Mouse (Mus musculus): ENCODE results near the gene Arid5b. TPM values are rescaled to one million over a fixed set of nuclear protein-coding genes. Genes with fewer than 3 reads are reported as not detected.

The Arid5b gene
- total RNA-seq, 2 experiments from 2014 or later = 3.9 to 7.1 TPM

DNA sequence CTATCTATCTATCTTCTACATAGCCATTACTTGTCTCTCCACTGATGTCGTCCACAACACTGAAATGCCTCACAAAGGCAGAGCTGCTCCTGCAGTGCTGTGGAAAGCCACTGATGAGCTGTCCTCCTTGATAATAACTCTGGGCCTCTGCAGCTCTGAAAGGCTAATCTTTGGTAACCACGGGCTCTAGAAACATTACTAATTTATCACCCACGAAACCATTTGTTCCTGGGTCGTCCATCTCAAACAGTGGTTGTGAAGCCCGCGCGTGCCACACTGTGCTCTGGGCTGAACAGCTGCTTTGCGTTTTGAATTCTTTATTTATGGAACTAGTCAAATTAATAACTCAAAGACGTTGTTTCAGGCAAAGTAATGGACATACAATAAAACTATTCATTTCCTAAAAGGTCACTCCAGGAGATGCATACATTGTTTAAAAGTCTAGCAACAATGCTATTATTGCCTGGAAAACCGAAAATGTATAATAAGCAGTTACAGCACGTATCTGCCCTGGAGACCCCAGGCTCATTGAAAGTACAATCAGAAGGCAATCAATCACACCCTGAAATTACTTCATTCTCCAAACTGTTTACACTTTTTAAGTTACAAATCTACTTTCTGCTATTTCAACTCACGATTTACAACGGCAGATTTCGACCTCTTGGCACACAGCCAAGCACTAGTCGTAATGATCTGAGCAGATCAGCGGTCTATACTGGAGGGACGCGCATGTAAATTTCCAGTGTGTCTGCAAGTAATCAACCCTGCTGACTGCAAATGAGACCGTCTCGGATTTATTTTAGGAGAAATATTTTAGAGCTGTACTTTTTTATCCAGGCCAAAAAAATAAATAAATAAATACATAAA is 70.5 kb downstream of the Arid5b start:
- ATAC-seq (replicated peaks; ENCODE audit: low FRiP score, poor library complexity, severe bottlenecking) = no peak

DNA sequence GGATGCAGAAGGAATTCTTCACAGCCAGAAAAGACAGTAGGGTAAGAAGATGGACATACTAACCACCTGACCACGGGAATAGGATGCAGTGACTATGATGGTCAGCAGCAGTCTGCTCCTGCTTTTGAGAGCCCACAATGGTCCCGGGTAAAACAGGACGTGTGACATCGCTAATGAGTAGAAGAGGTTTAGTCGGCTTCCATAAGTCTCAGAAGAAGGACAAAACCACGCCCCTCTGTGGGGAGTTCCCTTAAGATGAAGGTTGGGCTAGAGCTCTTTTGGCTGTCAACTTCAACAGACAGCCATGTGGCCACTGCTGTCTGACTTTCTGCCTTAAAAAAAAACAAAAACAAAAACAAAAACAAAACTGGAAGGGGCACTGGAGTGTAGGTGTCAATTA is 74.1 kb downstream of the Arid5b start:
- no peak for ATAC-seq (replicated peaks; ENCODE audit: low FRiP score, poor library complexity, severe bottlenecking)

DNA sequence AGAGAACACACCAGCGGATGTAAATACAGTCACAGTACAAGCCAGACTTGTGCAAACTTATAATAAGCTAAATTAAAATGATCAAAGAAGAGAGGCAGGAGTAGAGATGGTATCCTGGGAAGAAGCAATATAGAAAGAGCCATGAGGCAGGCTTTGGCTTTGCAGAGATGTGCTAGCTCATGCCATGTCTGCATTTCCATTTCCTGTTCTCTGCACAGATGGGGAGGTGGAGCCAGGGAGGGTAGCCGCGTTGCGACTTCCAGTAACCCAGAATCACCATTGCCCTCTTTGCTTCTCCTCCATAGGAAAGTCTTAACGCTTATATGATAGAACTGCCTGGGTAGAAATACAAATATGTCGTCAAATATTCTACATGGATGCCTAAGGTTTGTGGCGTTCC is 74.7 kb downstream of the Arid5b start:
- ATAC-seq (replicated peaks; ENCODE audit: low FRiP score, poor library complexity, severe bottlenecking) = no peak

DNA sequence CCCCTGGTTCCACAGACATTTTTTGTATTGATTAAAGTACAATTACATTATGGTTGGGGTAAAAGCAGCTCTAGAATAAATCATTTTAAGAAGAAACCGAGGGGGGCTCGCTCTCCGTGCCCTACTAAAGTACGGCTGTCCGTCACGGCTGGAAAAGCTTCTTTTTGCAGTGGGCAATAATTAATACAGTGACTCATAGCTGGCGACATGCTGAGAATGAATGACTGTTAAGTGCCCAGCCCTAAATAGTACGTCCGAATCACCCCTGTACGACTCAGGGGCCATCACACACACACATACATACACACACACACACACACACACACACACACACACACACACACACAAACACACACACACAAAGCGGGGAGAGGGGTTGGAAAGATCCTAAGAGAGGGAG is 75.2 kb downstream of the Arid5b start:
- no peak for ATAC-seq (replicated peaks; ENCODE audit: low FRiP score, poor library complexity, severe bottlenecking)

DNA sequence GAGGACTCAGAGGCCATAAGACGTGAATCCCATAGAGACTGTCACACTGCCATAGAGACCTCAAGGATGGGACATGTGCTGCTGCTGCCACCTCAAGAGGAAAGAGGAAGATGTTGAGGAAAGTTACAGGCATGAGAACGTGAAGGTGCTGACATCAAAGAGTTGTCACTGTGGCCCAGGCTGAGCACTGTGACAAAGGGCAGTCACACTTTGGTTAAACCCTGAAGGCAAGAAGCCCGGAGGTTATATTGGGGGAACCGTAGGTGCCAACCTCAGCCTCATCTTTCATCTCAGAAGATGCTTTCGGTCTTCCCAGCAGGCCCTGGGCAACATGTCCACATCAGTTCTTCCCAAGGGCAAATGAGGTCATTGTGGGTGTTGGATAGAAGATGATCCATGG is 79.1 kb downstream of the Arid5b start:
- no peak for ATAC-seq (replicated peaks; ENCODE audit: low FRiP score, poor library complexity, severe bottlenecking)

DNA sequence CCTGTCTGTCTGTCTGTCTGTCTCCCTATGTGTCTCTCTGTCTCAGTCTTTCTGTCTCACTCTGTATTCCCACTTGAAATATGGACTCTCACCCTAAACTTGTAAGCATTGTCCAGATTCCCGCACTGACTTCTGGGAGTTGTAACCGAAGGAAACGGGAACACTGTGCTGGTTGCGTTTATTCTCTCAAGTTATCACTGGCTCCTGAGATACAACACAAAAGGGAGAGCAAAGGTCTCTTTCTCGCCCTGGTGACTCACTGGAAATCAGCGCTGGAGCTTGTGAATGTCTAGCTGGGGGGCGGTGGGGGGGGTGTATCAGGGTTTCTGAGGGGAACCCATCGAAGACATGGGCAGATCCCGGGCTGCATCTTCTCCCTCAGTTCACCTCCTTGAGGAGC is 82.2 kb downstream of the Arid5b start:
- no peak for ATAC-seq (replicated peaks; ENCODE audit: low FRiP score, poor library complexity, severe bottlenecking)

DNA sequence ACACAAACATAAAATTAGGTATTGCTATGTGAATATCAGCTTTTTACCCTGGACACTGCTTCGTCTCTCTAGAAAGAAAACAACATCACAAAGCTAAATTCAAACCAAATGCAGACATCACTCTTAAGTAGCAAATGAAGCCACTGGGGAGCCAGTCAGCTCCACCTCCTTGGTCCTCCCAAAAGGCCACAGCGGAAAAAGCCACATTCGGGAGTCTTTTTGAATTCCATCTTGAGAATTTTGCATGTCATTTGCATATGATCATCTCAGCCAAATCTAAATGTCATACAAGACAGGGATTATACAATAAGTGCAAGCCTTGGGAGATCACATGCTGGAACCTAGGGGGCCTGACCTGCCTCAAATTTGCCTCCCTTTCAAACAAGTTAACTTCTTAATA is 85.0 kb downstream of the Arid5b start:
- ATAC-seq (replicated peaks; ENCODE audit: low FRiP score, poor library complexity, severe bottlenecking) = no peak

DNA sequence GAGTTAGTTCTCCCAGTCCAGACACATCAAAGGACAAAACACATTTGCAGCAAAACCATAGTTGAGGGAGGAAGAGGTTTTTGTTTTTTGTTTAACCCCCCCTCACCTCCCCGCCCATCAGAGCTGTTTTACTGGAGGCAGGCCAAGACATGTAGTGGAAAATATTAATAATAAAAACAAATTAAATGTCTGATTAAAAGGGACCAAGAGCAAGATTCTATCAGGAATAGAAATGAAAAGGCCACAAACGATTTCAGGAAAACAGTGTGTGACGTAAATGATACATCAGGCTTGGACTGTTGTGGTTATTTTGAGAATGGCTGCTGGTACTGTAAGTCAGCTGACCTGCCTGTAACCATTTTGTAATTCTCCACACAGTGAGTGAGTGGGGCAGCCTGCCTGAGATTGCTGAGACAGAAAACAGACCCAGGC is 85.7 kb downstream of the Arid5b start:
- ATAC-seq (replicated peaks; ENCODE audit: low FRiP score, poor library complexity, severe bottlenecking) = no peak

DNA sequence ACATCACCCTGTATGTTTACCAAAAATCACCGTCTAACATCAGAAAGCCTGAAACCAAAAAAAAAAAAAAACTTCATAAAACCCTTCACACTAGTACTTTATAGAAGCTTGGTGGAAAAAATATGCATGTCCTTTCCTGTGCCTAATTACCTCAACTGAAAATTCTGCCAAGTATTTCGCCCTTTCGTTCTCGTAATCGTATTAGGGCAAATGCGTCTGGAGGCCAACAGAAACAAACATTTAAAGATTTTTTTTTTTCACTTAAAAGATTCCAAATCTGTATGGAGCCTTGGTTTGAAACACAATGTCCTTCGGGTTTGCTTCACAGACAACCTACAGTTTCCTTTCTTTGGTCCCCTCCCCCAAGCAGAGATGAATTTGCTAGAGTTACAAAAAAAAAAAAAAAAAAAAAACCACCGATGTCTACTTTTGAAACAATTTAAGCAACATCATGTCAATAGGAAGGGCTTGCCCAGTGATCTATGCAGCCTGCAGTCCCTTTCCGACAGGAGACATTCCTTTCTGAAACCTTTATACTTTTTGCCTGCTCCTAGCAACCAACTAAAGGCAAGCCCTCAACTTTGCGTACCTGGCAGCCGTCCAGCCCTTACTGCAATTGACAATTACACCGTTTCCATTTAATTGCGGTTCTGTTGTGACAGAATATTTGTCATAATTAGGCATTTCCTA is 86.7 kb downstream of the Arid5b start:
- no peak for ATAC-seq (replicated peaks; ENCODE audit: low FRiP score, poor library complexity, severe bottlenecking)

DNA sequence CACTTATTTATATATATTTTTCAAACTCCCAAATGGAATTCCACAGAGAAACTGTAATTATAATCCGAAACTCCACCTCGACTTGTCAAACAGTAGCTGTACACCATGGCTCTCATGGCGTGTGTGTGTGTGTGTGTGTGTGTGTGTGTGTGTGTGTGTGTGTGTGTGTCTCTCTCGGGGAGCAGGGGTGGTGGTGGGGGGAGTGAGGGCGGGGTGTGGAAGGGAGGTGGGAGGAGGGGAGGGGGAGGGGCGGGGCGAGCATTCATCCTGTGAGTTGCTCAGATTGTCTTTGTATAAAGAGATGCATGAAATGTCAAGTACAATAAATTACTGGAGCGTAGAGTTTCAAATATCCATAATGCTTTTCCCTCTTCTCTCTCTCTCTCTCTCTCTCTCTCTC is 87.4 kb downstream of the Arid5b start:
- no peak for ATAC-seq (replicated peaks; ENCODE audit: low FRiP score, poor library complexity, severe bottlenecking)

DNA sequence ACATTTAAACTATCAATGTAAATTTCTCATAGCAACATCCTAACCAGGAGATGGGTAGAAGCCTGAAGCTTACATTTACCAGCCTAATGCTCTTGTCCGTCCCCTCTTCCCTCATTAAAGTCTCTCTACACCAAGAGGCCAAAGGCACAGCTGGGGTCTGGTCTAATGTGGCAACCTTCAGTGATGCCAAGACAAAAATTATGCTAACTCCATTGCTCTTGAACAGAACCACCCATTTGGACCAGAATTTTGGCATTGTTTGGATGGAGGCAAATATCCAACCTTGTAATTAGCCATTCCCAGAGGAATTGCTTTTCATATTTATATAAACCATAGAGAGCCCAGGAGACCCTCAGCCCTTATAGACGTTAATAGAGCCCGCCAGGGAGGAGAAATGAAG is 88.7 kb downstream of the Arid5b start:
- ATAC-seq (replicated peaks; ENCODE audit: low FRiP score, poor library complexity, severe bottlenecking) = no peak

DNA sequence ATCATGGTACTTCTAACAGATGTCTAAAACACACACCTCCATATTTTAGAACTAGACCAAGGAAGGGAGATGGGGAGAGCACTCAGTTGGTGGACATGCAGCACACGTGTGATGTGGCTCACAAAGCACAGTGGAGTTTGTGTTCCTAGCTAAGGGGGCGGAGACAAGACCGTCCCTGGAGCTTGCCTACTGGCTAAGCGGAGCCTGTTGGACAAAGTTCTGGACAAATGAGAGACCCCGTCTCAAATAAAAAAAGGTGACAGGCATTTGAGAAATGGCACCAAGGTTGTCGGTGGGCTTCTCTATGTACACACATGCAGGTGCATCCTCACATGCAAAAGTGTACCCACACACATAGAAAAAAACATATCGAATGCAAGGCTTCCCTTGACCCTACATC is 95.4 kb downstream of the Arid5b start:
- ATAC-seq (replicated peaks; ENCODE audit: low FRiP score, poor library complexity, severe bottlenecking) = no peak

DNA sequence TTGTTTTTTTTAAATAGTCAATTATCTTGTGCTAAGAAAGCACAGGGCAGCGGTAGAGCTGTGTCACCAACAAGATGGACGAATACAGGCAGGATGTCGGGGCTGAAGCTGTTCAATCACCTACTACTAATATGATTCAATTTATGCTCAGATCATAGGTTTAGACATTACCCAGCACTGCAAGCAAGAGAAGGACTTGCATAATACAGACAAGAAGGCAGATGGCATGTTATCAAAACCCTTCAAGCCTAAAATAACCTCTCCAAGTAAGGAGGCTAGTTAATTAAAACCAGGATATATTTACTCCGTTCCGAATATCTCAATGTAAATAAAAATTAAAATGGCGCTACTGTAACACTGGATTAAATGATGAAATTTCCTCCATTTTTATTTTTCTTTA is 96.3 kb downstream of the Arid5b start:
- ATAC-seq (replicated peaks; ENCODE audit: low FRiP score, poor library complexity, severe bottlenecking) = no peak

DNA sequence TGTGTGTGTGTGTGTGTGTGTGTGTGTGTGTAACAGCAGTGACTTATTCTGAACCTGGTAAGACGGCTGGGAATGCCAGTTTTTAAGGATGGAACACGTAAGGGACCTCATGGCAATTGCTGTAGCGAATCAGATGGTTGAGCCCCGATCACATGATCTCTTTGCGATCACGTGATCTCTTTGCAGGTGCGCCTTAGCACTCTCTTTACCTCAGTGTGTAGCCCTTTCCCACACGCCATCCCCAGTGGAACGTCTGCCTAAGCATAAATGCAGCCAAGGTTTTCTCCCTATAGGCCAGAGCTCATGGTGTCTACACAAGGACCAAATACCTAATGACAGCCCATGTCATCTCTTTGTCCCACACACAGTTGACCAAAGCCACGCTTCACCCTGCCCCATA is 97.4 kb downstream of the Arid5b start:
- no peak for ATAC-seq (replicated peaks; ENCODE audit: low FRiP score, poor library complexity, severe bottlenecking)

DNA sequence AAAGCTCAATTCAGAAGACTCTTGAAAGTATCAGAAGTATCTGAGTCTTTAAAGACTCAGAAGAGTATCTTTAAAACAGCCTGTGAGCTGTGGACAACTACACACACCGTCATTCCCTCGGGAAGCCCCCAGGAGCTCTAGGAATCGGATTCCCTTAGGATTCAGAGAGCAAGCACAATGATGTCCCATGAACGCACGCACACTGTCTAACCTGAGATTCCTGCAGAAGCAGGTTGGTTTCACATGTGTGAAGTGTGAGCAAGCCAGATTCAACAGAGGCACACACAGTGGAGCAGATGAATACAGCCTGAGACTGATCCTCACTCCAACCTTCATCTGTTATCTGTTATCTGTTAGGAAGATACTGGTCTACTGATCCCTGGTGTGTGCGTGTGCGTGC is 97.8 kb downstream of the Arid5b start:
- ATAC-seq (replicated peaks; ENCODE audit: low FRiP score, poor library complexity, severe bottlenecking) = no peak

DNA sequence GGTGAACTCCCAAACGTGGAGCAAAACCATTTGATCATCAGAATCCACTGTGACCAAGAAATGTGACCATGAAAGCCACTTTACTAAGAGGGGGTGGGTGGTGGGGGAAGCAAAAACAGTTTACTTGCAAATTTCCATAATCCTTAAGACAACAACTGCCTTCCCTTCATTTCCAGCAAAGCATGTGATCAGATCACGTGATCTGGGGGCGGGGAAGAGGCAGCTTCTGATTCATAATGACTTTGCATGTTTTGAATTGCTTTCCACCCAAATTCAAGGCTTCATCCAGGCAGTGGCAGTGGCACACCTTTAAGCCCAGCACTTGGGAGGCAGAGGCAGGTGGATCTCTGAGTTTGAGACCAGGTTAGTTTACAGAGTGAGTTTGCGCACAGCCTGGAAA is 98.4 kb downstream of the Arid5b start:
- ATAC-seq (replicated peaks; ENCODE audit: low FRiP score, poor library complexity, severe bottlenecking) = no peak

DNA sequence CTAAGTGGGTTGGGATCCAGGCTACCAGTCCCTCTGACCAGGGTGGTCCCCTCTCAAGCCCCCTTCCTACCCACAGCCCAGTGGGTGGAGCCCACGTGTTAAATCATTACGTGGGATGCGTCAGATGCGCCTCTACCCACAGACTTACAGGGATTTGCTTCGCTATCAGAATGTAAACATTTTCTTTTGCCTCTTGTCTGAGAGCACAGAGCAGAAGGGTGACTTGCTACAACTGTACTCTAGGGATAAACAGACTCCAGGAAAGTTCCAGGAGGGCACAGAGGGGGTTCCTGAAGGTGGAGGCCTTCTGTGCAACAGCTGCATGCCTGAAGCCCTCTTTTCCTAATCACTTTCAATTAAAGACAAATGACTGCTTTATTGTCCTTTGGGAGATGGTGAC is 98.8 kb downstream of the Arid5b start:
- ATAC-seq (replicated peaks; ENCODE audit: low FRiP score, poor library complexity, severe bottlenecking) = no peak

DNA sequence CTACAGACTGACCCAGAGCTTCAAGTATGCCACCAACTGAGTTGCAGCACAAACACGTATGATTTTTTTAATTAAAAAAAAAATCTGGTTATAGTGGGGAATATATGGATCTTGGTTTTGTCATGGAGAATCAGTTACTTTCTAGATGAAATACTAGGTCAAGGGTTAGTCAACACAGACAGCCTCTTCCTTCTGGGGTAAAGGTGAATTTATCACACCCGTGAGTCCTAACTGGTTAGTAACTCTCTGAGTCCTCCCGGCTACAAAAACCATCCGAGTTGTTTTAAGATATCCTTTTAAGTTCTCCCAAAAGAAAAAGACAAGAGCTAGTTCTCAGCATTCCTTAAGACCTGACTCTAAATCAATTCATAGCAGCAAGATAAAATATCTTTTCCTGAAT is 99.2 kb downstream of the Arid5b start:
- no peak for ATAC-seq (replicated peaks; ENCODE audit: low FRiP score, poor library complexity, severe bottlenecking)

DNA sequence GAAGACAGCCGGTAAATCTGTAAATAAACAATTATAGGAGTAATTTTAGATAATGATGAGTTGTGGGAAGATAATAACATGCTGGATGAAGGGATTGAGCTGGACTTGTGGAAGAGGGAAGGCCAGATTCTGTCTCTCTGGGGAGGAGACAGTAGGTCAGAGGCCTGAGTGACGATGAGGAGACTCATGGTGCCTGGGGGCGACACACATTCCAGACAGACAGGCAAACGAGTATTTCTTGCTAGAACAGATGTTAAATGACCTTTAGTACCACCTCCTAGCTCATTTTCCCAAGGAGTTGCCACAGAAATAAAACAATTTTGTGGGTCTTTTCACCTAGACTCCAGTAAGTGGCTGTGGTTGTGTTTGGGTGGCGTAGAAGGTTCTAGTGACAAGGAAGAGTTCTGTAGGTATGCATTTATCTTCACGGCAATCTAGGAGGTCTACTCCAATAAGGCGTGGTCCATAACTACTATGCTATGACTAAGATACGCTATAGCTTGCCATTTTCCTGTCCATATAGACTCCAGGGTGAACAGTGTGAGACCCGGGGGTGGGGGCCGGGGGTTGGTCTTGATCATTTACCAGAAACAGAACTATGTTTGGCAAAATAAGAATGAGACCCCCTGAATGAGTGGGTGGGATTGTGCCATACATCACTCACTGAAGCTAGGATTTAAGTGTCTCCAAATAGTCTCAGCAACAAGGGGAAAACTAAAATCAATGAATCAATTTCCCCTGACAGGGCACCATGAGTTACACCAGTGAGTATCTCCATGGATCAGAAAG is 100.6 kb downstream of the Arid5b start:
- ATAC-seq (replicated peaks; ENCODE audit: low FRiP score, poor library complexity, severe bottlenecking) = no peak

DNA sequence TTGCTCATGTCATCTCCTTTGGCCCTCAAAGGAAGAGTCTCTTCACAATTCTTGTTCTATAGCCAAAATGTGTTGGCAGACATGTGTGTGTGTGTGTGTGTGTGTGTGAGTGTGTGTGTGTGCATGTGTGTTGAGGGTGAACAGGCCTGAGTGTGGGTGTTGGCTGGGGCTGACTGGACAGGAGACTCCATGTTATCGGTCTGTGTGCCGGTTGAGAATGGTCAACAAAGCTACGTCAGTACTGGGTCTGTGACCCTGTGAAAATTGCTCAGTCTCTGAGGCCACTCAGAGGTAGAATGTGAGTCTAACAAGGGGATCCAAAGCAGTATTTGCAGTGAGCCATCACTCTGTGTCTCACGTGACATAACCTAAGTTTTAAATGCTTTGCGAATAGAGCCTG is 102.7 kb downstream of the Arid5b start:
- no peak for ATAC-seq (replicated peaks; ENCODE audit: low FRiP score, poor library complexity, severe bottlenecking)

DNA sequence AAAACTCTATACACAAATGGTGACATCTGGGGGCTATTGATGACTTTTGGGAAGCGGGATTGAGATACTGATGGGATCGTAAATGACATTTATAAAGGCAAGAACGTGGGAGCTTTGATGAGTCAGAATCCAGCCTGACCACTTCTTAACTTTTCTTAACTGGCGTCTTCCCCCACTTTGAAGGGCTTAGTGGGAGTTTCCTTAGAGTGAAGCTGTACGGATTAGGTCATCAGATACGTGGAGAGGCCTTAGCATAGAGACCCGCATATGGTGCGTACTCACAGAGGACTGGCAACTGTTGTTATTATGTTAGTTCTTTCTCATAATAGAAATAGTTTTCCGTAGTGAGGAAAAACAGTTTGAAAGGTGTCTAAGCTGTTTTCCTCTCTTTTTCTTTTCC is 104.9 kb downstream of the Arid5b start:
- no peak for ATAC-seq (replicated peaks; ENCODE audit: low FRiP score, poor library complexity, severe bottlenecking)

Measured in erythroid progenitor cell, adult 5-6 weeks (primary cell).